Mouse (Mus musculus) heart, postnatal 0 days (tissue): Measurements from ENCODE around the gene Clpp.

Source experiments
- CTCF ChIP-seq: IDR thresholded peaks from 2 replicates; pipeline ENCODE4 v1.5.1; 2016; ENCODE audit warnings: antibody characterized with exemption, control low read depth, low read depth
- EP300 ChIP-seq: IDR thresholded peaks from 2 replicates; pipeline ENCODE4 v1.6.1; 2016; ENCODE audit warnings: antibody characterized with exemption, low read depth

DNA sequence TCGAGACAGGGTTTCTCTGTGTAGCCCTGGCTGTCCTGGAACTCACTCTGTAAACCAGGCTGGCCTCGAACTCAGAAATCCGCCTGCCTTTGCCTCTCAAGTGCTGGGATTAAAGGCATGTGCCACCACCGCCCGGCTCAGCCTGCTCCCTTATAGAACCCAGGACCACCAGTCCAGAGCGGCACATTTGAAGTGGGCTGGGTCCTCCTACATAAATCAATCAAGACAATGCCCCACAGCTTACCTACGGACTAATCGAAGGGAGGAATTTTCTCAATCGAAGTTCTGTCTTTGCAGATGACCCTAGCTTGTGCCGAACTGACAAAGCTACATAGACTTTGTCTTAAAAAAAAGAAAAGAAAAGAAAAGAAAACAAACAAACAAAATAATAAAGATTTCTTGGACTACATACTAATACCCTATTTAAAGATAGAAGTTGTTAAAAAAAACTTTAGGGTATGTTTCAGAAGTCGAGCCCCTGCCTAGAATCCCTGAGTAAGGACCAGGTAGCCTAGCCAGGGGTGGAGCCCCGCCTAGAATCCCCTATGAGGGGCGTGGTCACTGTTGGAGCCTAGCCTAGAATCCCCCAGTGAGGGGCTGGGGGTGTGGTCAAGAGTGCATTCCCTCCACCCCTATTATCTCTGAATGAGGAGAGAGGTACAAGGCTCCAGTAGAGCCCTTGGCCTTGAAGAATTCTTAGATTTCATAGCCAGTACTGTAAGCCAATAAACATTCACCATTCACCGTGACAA, 16.0 kb upstream of the Clpp start:
- TF ChIP-seq CTCF = no peak
- no peak for TF ChIP-seq EP300
